Mouse (Mus musculus): ENCODE results near the gene Foxp4.
"Not testable (repeated sequence)": the region's sequence is repeated elsewhere in the genome, so short reads cannot be mapped to it uniquely, and the experiment has no call there.

The Foxp4 gene

GRCm38 (mm10) chr17:47854908-47855307 is 69.5 kb downstream of the Foxp4 start:
- in situ Hi-C loops (cut with MboI, MseI): loop anchor here (5.0 kb wide), 1 partner anchor 83 kb away; no protein-coding TSS in a partner anchor

DNA sequence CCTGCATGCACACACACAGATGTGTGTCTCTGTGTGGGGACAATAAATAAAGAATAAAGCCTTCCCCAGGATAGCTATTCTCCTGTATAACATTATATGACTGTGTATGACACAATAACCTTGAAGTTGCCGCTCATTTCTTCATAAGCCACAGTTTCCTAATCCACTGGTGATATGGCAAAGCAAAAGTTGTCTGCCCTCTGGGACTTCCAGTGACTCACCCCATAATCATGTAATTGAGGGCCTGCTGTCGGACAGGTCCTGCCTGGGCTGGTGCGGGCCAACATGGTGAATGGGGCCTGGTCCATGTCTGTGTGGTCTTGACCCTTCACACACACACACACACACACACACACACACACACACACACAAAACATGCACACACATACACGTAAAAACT is 70.7 kb downstream of the Foxp4 start:
- in situ Hi-C loops (cut with MboI, MseI): no loop called here

- in situ Hi-C loops (cut with MboI, MseI): no loop called here
These were observed 71.1 kb downstream of the Foxp4 start for GRCm38 (mm10) chr17:47853336-47853735.

GRCm38 (mm10) chr17:47851798-47852360 is 72.6 kb downstream of the Foxp4 start:
- in situ Hi-C loops (cut with MboI, MseI): not testable (repeated sequence)

DNA sequence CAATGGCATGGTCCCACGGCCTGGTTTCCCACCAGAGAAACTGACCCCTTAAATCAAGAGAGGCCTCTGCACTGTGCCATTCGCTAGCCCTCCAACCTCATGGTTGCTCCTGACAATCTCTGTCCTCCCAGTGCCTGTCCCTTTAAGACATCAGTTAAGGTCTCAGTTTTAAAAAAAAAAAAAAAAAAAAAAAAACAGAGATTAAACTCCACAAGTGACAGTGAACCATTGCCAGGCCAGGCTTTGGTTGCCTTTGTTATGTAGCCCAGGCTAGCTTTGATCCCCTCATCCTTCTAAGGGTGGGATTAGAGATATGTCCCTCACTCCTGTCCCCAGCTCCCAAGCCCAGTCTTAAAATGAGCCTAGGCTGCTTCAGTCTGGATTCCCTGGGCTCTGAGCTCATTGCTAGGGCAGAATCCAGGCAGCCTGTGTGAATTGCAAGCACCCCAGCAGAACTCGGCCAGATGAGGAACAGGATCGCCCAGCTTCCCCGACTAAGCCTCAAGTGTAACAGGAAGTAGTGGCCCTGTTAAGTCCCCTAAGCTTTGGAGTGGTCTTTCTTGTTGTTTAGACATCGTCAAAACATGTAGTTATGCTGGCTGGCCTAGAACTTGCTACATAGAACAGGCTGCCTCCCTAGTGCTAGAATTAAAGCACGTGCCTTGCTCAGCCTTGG is 73.7 kb downstream of the Foxp4 start:
- in situ Hi-C loops (cut with MboI, MseI): no loop called here

DNA sequence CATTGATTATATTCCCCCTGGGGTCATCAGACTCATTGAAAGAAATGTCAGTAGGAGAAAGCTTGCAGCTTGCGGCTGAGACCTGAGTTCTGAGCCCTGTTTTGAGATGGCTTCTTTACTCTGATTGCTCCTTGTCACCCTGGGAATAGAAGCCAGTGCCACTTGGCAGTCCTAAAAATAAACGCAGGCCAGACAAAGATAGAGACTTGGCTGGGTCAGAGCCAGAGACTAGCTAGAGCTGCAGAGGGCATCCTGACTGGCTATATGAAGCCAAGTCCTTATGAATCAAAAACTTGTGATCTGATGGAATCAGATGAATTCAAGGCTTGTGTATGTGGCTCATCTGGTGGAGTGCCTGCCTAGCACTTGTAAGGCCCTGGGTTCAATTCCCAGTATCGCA is 74.4 kb downstream of the Foxp4 start:
- in situ Hi-C loops (cut with MboI, MseI): no loop called here

DNA sequence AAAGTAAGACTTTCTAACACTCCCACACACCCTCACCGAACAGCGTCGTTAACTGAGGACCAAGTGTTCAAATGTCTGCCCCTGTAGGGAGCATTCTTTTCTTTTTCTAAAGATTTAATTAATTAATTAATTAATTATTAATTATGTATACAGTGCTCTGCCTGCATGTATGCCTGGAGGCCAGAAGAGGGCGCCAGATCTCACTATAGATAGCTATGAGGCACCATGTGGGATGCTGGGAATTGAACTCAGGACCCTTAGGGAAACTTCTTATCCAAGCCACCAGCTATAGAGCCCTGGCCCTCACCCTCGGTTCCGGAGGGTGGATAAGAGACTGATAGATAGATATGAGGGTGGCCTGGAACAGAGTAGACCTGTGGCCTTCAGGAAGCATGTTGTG is 76.5 kb downstream of the Foxp4 start:
- in situ Hi-C loops (cut with MboI, MseI): no loop called here

GRCm38 (mm10) chr17:47845609-47846008 is 78.8 kb downstream of the Foxp4 start:
- in situ Hi-C loops (cut with MboI, MseI): no loop called here

DNA sequence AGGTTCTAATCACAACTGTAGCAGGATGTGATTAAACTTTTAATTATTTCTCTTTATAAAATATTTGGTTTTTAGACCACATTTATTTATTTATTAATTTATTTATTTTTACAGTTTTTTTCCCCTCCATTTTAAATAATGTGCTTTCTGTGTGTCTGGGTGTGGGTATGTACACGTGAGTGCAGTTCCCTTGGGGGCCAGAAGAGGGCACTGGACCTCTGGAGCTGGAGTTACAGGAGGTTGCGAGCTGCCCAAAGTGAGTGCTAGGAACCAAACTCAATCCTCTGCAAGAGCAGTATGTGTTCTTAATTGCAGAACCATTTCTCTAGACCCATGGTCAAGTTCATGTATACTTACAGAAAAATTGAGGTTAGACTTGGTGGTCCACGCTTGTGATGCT is 81.0 kb downstream of the Foxp4 start:
- in situ Hi-C loops (cut with MboI, MseI): no loop called here

GRCm38 (mm10) chr17:47841931-47842623 is 82.4 kb downstream of the Foxp4 start:
- in situ Hi-C loops (cut with MboI, MseI): no loop called here

DNA sequence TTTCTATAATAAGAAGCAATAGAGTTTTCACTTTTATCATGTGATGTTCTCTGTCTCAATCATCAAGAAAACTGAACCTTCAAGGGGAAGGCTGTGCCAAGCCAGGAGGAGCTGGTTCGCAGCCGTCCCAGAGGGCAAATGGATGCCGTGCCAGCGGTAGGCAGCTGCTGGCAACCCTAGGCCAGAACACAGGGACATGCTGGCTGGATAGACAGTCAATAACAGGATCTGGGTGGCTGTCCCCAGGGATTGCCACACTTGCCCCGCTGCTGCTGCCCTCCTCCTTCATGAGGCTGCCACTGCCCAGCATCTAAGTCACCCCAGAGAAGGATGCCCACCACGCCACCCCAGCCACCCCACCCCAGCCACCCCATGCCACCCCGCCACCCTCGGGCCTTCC is 82.9 kb downstream of the Foxp4 start:
- in situ Hi-C loops (cut with MboI, MseI): no loop called here

DNA sequence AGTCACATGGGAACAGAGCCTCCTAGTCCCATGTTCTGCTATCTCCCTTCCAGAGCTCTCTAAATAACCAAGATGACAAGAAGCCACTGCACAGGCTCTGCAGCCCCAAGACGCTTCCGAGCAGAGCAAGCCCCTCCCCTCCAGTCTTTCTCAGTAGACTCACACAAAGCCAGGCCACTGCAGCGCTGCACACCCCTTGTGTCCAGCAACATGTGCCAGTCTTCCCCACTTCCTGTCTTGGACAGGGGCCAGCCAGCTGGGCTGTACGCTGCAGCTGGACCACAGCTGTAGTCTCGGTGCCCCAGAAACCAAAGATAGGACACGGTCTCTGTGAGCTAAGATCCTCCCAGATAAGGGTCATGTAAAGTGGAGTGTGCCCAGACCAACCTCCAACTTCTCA is 86.6 kb downstream of the Foxp4 start:
- in situ Hi-C loops (cut with MboI, MseI): no loop called here

GRCm38 (mm10) chr17:47834482-47834767 is 90.0 kb downstream of the Foxp4 start, which contains the start of gene Mdfi:
TSS of gene Mdfi (minus strand) at chr17:47834691.
- in situ Hi-C loops (cut with MboI, MseI): no loop called here

GRCm38 (mm10) chr17:47833628-47834481 is 90.6 kb downstream of the Foxp4 start:
- in situ Hi-C loops (cut with MboI, MseI): no loop called here

- in situ Hi-C loops (cut with MboI, MseI): no loop called here
These were observed 91.3 kb downstream of the Foxp4 start for GRCm38 (mm10) chr17:47833029-47833627.

- in situ Hi-C loops (cut with MboI, MseI): no loop called here
These were observed 91.9 kb downstream of the Foxp4 start for GRCm38 (mm10) chr17:47832501-47833028.

GRCm38 (mm10) chr17:47831772-47832171 is 92.7 kb downstream of the Foxp4 start:
- in situ Hi-C loops (cut with MboI, MseI): no loop called here

DNA sequence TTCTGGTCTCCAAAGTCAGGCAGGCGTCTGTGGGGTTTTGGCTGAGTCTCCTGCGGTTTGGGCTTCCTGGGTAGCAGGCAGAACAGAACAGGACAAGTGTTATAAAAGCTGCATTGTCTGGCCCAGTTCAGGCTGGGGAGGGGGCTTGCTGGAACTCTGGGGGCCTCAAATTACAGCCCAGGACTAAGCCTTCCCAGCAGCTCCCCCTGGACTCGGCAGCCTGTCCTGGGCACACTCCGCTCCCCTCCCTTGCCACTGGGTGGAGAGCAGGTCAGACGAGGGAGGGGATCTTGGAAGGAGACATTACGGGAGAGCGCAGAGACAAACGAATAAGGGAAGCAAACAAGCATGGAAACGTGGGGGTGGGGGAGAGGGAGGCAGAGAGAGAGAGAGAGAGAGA is 93.3 kb downstream of the Foxp4 start:
- in situ Hi-C loops (cut with MboI, MseI): no loop called here

DNA sequence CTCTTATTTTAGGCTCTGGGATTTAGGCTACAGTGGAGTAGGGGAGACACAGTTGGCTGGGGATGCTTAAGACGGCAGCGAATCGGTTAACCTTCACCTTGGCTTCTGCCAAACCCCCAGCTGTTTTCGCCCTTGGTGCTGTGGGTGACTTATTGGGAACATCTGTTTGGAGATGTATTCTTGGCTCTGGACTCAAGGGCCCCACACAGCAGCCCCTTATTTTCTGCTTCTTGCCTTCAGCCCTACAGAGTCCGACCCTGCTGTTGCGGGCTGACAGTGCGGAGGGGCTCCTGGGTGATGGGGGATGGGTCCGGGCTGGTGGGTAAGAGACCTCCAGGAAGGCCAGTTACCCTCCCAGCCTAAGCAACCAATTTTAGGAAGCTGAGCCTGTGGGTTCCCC is 103.1 kb downstream of the Foxp4 start:
- in situ Hi-C loops (cut with MboI, MseI): no loop called here

GRCm38 (mm10) chr17:47818038-47818725 is 106.3 kb downstream of the Foxp4 start:
- in situ Hi-C loops (cut with MboI, MseI): loop anchor here (10.0 kb wide), 1 partner anchor 1107 kb away; no protein-coding TSS in a partner anchor

All from T-helper 2 cell (primary cell).